Mouse (Mus musculus) heart, embryonic 11.5 days (tissue): ENCODE data around the gene Ywhag. TPM values are rescaled to one million over a fixed set of nuclear protein-coding genes. Genes with fewer than 3 reads are reported as not detected.

ENCODE experiments used
- ATAC-seq: fragments of 200-750 bp; cut with Nextera tagmentation; replicated peaks from 2 replicates; pipeline ENCODE4 v1.8.0; 2017; ENCODE audit warnings: moderate library complexity; ENCODE audit not compliant: insufficient number of reproducible peaks, low FRiP score, low TSS enrichment
- H3K27ac ChIP-seq: fragments of 300-500 bp; sonication (generic); 2 replicates; pipeline ENCODE4 v1.5.1; 2014; ENCODE audit warnings: mild to moderate bottlenecking, low read depth, low read length
- H3K27me3 ChIP-seq: fragments of 300-500 bp; sonication (generic); 2 replicates; pipeline ENCODE4 v1.6.1; 2014; ENCODE audit warnings: mild to moderate bottlenecking, low read length, mixed read lengths; ENCODE audit not compliant: control insufficient read depth, insufficient read depth
- H3K36me3 ChIP-seq: fragments of 300-500 bp; sonication (generic); 2 replicates; pipeline ENCODE4 v1.6.1; 2014; ENCODE audit warnings: mild to moderate bottlenecking, low read length, moderate library complexity, mixed read lengths; ENCODE audit not compliant: control insufficient read depth, insufficient read depth
- H3K4me1 ChIP-seq: fragments of 300-500 bp; sonication (generic); 2 replicates; pipeline ENCODE4 v1.6.1; 2014; ENCODE audit warnings: low read length; ENCODE audit not compliant: control insufficient read depth, insufficient read depth
- H3K4me2 ChIP-seq: fragments of 300-500 bp; sonication (generic); 2 replicates; pipeline ENCODE4 v1.6.1; 2014; ENCODE audit warnings: mild to moderate bottlenecking, moderate library complexity
- H3K4me3 ChIP-seq: fragments of 300-500 bp; sonication (generic); 2 replicates; pipeline ENCODE4 v1.5.1; 2014; ENCODE audit warnings: low read depth, low read length
- H3K9ac ChIP-seq: fragments of 300-500 bp; sonication (generic); 2 replicates; pipeline ENCODE4 v1.6.1; 2014; ENCODE audit warnings: mild to moderate bottlenecking, low read depth, low read length, moderate library complexity
- H3K9me3 ChIP-seq: fragments of 300-500 bp; sonication (generic); replicated peaks from 2 replicates; pipeline ENCODE4 v1.6.1; 2016; ENCODE audit warnings: low read length; ENCODE audit not compliant: control insufficient read depth
- WGBS: fragments of 180-500 bp; shearing (Covaris S2); extraction: QIAGEN DNeasy Blood & Tissue Kit; methylation state at CpG from one replicate; pipeline ENCODE4 v1.1.7; 2014; ENCODE audit not compliant: insufficient replicate concordance; 5-methylcytosine and 5-hydroxymethylcytosine counted together
- polyA plus RNA-seq: library from polyadenylated mRNA; unstranded; fragments of >200 nt; fragmentation: Nextera tagmentation; extraction: Ambion mirVana; gene quantifications from 2 replicates; pipeline ENCODE4 v1.2.1, GENCODE M21; 2014

Ywhag gene
- polyA plus RNA-seq, 1 experiment from 2014 or later: 103 TPM

GRCm38 (mm10) chr5:135879449-135880158, 54.8 kb downstream of the Ywhag start:
- Histone ChIP-seq H3K36me3 (no peaks in the 10 kb centered on the region), H3K27ac (no peak overlapping the region; the same call in 1 of the 2 replicates), H3K27me3 (no peaks in the 10 kb centered on the region), H3K4me1 (peaks cover 7% of the 10 kb centered on the region; the same call in 1 of the 2 replicates), H3K9me3 (no peaks in the 10 kb centered on the region), H3K4me3 (no peak overlapping the region), H3K4me2 (no peak overlapping the region), H3K9ac (no peak overlapping the region)
- ATAC-seq: no peak
- WGBS: 39% methylated on average over 13 of the region's 13 CpGs

GRCm38 (mm10) chr5:135877831-135878231, 56.6 kb downstream of the Ywhag start:
- under 1% methylated on average over 16 of the region's 16 CpGs for WGBS
- Histone ChIP-seq H3K9me3 (no peaks in the 10 kb centered on the region), H3K27me3 (peaks cover 7% of the 10 kb centered on the region; the same call in 1 of the 2 replicates), H3K4me3 (peak overlapping the region; percentile 45), H3K4me1 (peaks cover 7% of the 10 kb centered on the region; the same call in 1 of the 2 replicates), H3K9ac (peak overlapping the region; percentile 66), H3K36me3 (no peaks in the 10 kb centered on the region), H3K4me2 (peak overlapping the region; percentile 70), H3K27ac (no peak overlapping the region)
- ATAC-seq: no peak

- Histone ChIP-seq H3K4me3 (peak overlapping the region; percentile 45; the same call in 1 of the 2 replicates), H3K9me3 (no peaks in the 10 kb centered on the region), H3K9ac (peak overlapping the region; percentile 66; the same call in 1 of the 2 replicates), H3K36me3 (no peaks in the 10 kb centered on the region), H3K4me2 (peak overlapping the region; percentile 70), H3K27me3 (peaks cover 8% of the 10 kb centered on the region; the same call in 1 of the 2 replicates), H3K4me1 (peaks cover 7% of the 10 kb centered on the region; the same call in 1 of the 2 replicates), H3K27ac (no peak overlapping the region)
- no peak for ATAC-seq
- WGBS: 15% methylated on average over 8 of the region's 8 CpGs
Observed at GRCm38 (mm10) chr5:135877180-135877579, 57.2 kb downstream of the Ywhag start.

- no peak overlapping the region for H3K27ac ChIP-seq
- H3K4me1 ChIP-seq: peaks cover 3% of the 10 kb centered on the region; the same call in 1 of the 2 replicates
- H3K9ac ChIP-seq: no peak overlapping the region
- H3K4me2 ChIP-seq: no peak overlapping the region
- no peaks in the 10 kb centered on the region for H3K9me3 ChIP-seq
- H3K4me3 ChIP-seq: no peak overlapping the region
- peaks cover 34% of the 10 kb centered on the region for H3K27me3 ChIP-seq
- ATAC-seq: no peak
- no peaks in the 10 kb centered on the region for H3K36me3 ChIP-seq
- WGBS: 49% methylated on average over 9 of the region's 9 CpGs
Observed at GRCm38 (mm10) chr5:135873753-135874152, 60.7 kb downstream of the Ywhag start.

- Histone ChIP-seq H3K4me2 (peak overlapping the region; percentile 47), H3K4me1 (peaks cover 1% of the 10 kb centered on the region; the same call in 1 of the 2 replicates), H3K9ac (peak overlapping the region; percentile 29; the same call in 1 of the 2 replicates), H3K4me3 (no peak overlapping the region), H3K27ac (no peak overlapping the region), H3K27me3 (peaks cover 42% of the 10 kb centered on the region), H3K36me3 (no peaks in the 10 kb centered on the region), H3K9me3 (no peaks in the 10 kb centered on the region)
- no peak for ATAC-seq
- WGBS: 14% methylated on average over 16 of the region's 16 CpGs
Observed at GRCm38 (mm10) chr5:135872996-135873395, 61.4 kb downstream of the Ywhag start.

- Histone ChIP-seq H3K4me3 (no peak overlapping the region), H3K4me1 (peaks cover 5% of the 10 kb centered on the region; the same call in 1 of the 2 replicates), H3K36me3 (no peaks in the 10 kb centered on the region), H3K9ac (no peak overlapping the region), H3K9me3 (no peaks in the 10 kb centered on the region), H3K4me2 (no peak overlapping the region), H3K27me3 (peaks cover 60% of the 10 kb centered on the region), H3K27ac (no peak overlapping the region)
- no peak for ATAC-seq
- WGBS: 82% methylated on average over 5 of the region's 5 CpGs
Observed at GRCm38 (mm10) chr5:135870505-135870904, 63.9 kb downstream of the Ywhag start.

- Histone ChIP-seq H3K36me3 (no peaks in the 10 kb centered on the region), H3K4me3 (no peak overlapping the region), H3K4me2 (no peak overlapping the region), H3K9ac (no peak overlapping the region), H3K27ac (no peak overlapping the region), H3K9me3 (no peaks in the 10 kb centered on the region), H3K4me1 (peaks cover 5% of the 10 kb centered on the region; the same call in 1 of the 2 replicates), H3K27me3 (peaks cover 65% of the 10 kb centered on the region)
- ATAC-seq: no peak
- 48% methylated on average over 14 of the region's 14 CpGs for WGBS
Observed at GRCm38 (mm10) chr5:135869661-135870423, 64.6 kb downstream of the Ywhag start.

- no peak for ATAC-seq
- WGBS: 1% methylated on average over 27 of the region's 27 CpGs
- no peak overlapping the region; the same call in 1 of the 2 replicates for H3K9ac ChIP-seq
Observed at GRCm38 (mm10) chr5:135868653-135869052, 65.8 kb downstream of the Ywhag start.

More at GRCm38 (mm10) chr5:135868653-135869052, 65.8 kb downstream of the Ywhag start:
- Histone ChIP-seq H3K27ac (no peak overlapping the region), H3K4me3 (peak overlapping the region; percentile 49), H3K27me3 (peaks cover 71% of the 10 kb centered on the region), H3K4me1 (peaks cover 5% of the 10 kb centered on the region; the same call in 1 of the 2 replicates), H3K4me2 (peak overlapping the region; percentile 86), H3K36me3 (no peaks in the 10 kb centered on the region), H3K9me3 (no peaks in the 10 kb centered on the region)
